Mouse (Mus musculus): ENCODE measurements around the gene Scgb3a1. TPM values are rescaled to one million over a fixed set of nuclear protein-coding genes. Genes with fewer than 3 reads are reported as not detected.

Scgb3a1 gene
- polyA plus RNA-seq, 1 experiment: not detected

DNA sequence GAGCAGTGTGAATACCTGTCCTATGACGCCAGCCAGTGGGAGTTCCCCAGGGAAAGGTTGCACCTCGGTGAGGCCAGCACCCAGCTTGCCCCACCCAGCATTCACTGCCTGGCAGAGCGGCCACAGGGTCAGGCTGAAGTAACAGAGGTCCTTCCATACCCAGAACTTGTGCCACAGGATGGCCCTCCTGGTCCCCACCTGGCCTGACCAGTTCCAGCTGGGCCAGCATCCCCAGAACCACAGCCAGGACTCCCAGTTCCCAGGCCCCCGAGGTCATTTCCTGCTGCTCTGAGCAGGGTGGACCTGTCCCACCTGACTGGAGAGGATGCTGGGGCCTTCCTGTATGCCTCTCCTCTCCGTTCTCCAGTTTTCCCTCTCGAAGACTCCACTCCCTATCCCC, 27.7 kb upstream of the Scgb3a1 start:
- Histone ChIP-seq H3K4me1 (ENCODE audit: control insufficient read depth, insufficient read depth, low read length) (no peaks in the 10 kb centered on the region), H3K27ac (ENCODE audit: insufficient read depth, low read length) (no peak overlapping the region), H3K4me3 (ENCODE audit: insufficient read depth, low read length) (no peak overlapping the region)
- TF ChIP-seq CTCF (IDR thresholded peaks at IDR 0.05; ENCODE audit: extremely low read depth, insufficient read depth, low read length) (no peak), POLR2A (IDR thresholded peaks at IDR 0.05; ENCODE audit: extremely low read depth, insufficient read depth, low read length) (no peak)

DNA sequence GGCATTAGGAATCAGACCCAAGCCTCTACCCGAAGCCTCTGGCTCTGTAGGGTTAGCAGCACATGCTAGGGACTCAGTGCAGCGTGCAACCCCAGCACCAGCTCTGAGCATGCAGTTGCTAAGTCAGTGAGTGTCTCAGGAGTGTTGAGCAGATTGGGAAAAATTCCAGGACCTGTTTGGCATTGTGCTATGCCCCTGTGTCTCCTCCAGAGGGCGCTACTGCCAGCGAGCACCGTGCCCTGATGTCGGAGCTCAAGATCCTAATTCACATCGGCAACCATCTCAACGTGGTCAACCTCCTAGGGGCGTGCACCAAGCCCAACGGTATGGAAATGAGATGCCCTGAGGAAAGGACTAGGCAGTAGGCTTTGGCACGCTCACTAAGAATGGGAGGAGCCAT, 27.0 kb upstream of the Scgb3a1 start:
- H3K4me3 ChIP-seq (ENCODE audit: insufficient read depth, low read length): no peak overlapping the region
- no peak overlapping the region for H3K27ac ChIP-seq (ENCODE audit: insufficient read depth, low read length)
- no peaks in the 10 kb centered on the region for H3K4me1 ChIP-seq (ENCODE audit: control insufficient read depth, insufficient read depth, low read length)
- peak; percentile 45 for TF ChIP-seq CTCF (IDR thresholded peaks at IDR 0.05; ENCODE audit: extremely low read depth, insufficient read depth, low read length)
- TF ChIP-seq POLR2A (IDR thresholded peaks at IDR 0.05; ENCODE audit: extremely low read depth, insufficient read depth, low read length): no peak

DNA sequence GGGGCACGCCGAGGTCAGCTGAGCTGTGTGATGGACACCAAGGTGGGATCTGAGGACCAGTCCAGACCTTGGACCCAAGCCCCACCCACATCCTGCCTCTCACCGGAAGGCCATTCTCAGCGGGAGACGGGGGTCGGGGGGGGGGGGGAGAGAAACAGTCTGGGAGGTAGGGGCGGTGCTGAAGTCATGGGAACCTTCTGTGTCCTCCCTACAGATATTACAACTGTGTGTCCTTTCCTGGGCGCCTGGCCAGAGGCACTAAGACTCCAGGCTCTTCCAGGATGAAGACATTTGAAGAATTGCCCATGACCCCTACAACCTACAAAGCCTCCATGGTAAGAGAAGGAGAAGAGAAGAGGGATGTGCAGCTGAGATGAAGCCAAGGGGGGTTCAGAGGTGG, 17.7 kb upstream of the Scgb3a1 start:
- no peak for TF ChIP-seq POLR2A (IDR thresholded peaks at IDR 0.05; ENCODE audit: extremely low read depth, insufficient read depth, low read length)
- TF ChIP-seq CTCF (IDR thresholded peaks at IDR 0.05; ENCODE audit: extremely low read depth, insufficient read depth, low read length): no peak
- Histone ChIP-seq H3K27ac (ENCODE audit: insufficient read depth, low read length) (no peak overlapping the region), H3K4me1 (ENCODE audit: control insufficient read depth, insufficient read depth, low read length) (0 out of 2 replicates have a peak, but pooled peaks cover 2% of the 10 kb centered on the region), H3K4me3 (ENCODE audit: insufficient read depth, low read length) (no peak overlapping the region)

DNA sequence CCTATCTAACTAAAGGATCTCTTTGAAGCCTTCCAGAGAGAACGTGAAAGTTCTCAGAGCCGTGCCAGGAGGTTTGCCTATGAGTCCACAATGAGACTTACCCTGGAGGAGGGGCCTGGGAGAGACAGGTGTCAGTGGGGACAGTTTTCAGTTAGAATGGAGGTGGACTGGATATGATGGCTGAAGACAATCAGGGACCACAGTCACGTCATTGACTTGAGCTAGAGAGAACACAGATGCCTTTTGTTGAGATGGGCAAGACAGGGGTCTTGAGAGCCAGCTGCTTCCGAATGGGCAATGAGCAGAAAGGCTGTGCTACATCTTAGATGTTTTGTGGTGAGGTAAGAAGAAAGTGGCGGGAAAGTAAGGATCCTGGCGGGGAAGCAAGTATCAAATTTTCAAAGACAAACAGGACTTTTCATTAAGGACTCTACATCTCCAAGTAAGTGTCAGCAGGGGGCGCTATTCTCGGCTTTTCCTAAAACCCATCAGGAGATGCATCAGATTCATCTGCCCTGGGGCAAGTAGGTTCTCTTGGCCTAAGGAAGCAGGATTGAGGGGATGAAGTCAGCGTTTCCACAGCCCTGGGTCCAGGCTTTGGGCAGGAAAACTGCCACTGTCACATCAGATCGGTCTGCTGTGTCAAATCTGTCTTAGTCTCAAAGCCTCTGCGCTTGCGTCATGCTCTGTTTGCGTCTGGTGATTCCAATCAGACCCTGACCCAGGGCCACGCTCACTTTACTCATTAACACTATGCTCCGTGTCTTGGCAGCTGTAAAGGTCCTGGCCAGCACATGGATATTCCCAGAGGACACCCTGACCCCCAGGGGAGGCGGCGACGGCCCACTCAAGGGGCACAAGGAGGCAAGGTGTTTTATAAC, 13.1 kb upstream of the Scgb3a1 start:
- Histone ChIP-seq H3K4me3 (ENCODE audit: insufficient read depth, low read length) (no peak overlapping the region), H3K4me1 (ENCODE audit: control insufficient read depth, insufficient read depth, low read length) (peaks cover 8% of the 10 kb centered on the region; the same call in 1 of the 2 replicates), H3K27ac (ENCODE audit: insufficient read depth, low read length) (peak overlapping the region; percentile 60; the same call in 1 of the 2 replicates)
- TF ChIP-seq CTCF (IDR thresholded peaks at IDR 0.05; ENCODE audit: extremely low read depth, insufficient read depth, low read length) (peak; percentile 41), POLR2A (IDR thresholded peaks at IDR 0.05; ENCODE audit: extremely low read depth, insufficient read depth, low read length) (no peak)

DNA sequence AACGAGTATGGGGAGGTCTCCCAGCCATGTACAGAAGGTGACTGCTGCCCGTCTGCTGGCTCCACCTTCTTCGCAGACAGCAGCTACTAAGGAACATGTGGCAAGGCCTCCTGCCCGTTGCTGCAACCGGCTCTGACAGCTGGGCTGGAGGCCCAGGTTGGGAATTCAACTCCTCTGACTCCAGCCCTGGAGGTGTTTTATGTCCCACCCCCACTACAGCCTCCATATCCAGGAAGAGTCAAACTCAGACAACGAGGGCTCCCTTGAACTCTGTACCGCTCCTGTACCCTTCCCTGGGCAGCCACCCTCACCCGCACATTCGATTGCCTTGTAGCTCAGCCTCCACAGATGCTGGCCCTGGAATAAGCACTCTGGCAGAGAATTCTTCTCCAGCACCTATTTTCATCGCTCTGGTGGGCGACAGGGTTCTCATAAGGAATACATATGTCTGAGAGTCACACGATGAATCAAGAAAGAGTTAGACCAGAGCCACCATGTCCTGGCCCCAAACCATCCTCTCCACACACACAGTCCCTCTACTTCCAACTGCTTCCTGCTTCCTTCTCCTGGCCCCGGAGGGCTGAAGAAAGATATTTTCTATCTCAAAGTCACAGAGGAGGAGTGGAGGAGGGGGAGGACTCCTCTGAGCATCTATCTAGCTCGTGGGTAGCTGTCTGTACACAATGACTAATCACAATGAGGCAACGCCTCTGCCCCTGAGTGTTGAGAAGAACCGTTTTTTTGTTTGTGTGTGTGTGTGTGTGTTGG, 12.2 kb upstream of the Scgb3a1 start:
- no peak overlapping the region for H3K4me3 ChIP-seq (ENCODE audit: insufficient read depth, low read length)
- peak overlapping the region; percentile 60 for H3K27ac ChIP-seq (ENCODE audit: insufficient read depth, low read length)
- H3K4me1 ChIP-seq (ENCODE audit: control insufficient read depth, insufficient read depth, low read length): peaks cover 8% of the 10 kb centered on the region; the same call in 1 of the 2 replicates
- TF ChIP-seq POLR2A (IDR thresholded peaks at IDR 0.05; ENCODE audit: extremely low read depth, insufficient read depth, low read length): no peak
- TF ChIP-seq CTCF (IDR thresholded peaks at IDR 0.05; ENCODE audit: extremely low read depth, insufficient read depth, low read length): no peak

DNA sequence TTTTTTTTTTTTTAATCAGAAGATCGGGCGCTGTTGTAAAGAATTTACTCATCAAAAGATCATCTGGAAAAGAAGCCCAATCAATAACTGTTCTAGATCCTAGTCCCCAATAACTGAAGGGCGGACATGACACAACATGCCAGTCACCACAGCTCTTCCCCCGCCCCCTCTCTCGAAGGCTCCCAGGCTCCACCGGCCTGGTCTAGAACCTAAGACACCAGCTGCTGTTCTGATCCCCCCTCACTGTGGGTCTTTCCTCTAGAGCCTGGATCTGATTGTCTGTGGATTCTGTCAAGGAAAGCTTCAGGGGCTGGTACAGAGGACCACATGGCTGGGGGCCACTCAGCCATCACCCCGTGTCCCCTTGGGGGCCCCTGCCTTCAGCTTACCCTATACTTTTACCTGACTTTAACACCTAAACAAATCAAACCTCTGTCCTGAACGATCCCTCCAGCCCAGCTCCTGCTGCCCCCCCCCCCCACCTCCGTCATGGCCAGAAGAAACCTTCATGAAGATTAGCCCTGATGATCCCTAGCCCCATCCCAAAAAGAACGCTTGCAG, 11.6 kb upstream of the Scgb3a1 start:
- TF ChIP-seq CTCF (IDR thresholded peaks at IDR 0.05; ENCODE audit: extremely low read depth, insufficient read depth, low read length) (no peak), POLR2A (IDR thresholded peaks at IDR 0.05; ENCODE audit: extremely low read depth, insufficient read depth, low read length) (no peak)
- H3K4me1 ChIP-seq (ENCODE audit: control insufficient read depth, insufficient read depth, low read length): peaks cover 8% of the 10 kb centered on the region; the same call in 1 of the 2 replicates
- no peak overlapping the region for H3K4me3 ChIP-seq (ENCODE audit: insufficient read depth, low read length)
- no peak overlapping the region for H3K27ac ChIP-seq (ENCODE audit: insufficient read depth, low read length)

DNA sequence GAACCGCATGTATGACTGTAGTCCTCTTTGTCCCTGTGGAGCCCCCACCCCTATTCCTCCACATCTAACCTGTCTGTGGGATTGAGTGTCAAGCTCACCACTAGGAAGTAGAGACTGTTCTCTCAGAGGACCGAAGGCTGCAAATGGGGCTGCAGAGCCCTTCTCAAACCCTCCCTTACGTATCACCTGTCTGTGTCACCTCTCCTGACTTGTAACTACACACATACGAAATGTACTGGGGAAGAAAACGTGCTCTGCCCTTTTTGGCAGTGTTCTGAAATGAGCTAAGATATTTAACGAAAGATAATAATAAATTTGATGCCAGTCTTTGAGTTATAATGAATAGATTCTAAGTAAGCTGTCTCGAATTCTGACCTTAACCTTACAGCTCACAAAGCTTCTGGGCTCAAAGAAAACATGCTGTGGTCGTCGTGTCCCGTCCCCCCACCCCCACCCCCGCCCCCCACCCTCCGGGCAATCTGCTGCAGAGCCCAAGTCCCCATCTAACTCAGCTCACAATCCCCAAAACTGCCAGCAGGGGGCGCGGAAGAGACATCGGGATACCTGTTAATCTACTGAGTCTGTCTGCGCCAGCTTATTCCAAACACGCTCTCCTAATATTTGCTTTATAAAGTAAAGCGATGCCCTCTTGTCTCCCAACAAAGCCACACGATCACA, 10.9 kb upstream of the Scgb3a1 start:
- Histone ChIP-seq H3K4me1 (ENCODE audit: control insufficient read depth, insufficient read depth, low read length) (peaks cover 8% of the 10 kb centered on the region; the same call in 1 of the 2 replicates), H3K27ac (ENCODE audit: insufficient read depth, low read length) (no peak overlapping the region)

DNA sequence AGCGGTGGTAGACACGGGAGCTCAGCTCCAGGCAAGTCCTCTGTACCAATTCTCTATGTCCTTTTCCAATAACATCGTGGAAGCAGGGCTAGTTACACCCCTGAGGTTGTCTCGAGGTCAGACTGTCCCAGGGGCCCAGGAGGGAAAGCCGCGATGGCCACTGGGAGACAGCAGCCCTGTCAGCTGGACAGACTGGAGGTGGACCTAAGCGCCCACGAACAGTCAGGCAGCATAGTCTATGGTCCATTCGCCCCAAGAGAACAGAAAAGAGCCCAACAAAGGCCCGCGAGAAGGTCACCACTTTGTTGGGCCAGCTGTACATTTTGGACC, 10.4 kb upstream of the Scgb3a1 start:
- no peak overlapping the region for H3K4me3 ChIP-seq (ENCODE audit: insufficient read depth, low read length)
- TF ChIP-seq CTCF (IDR thresholded peaks at IDR 0.05; ENCODE audit: extremely low read depth, insufficient read depth, low read length) (no peak), POLR2A (IDR thresholded peaks at IDR 0.05; ENCODE audit: extremely low read depth, insufficient read depth, low read length) (no peak)
- H3K4me1 ChIP-seq (ENCODE audit: control insufficient read depth, insufficient read depth, low read length): peaks cover 8% of the 10 kb centered on the region; the same call in 1 of the 2 replicates
- no peak overlapping the region for H3K27ac ChIP-seq (ENCODE audit: insufficient read depth, low read length)

More for the DNA sequence above, 10.9 kb upstream of the Scgb3a1 start:
- TF ChIP-seq POLR2A (IDR thresholded peaks at IDR 0.05; ENCODE audit: extremely low read depth, insufficient read depth, low read length) (no peak), CTCF (IDR thresholded peaks at IDR 0.05; ENCODE audit: extremely low read depth, insufficient read depth, low read length) (peak; percentile 75)
- H3K4me3 ChIP-seq (ENCODE audit: insufficient read depth, low read length): no peak overlapping the region

DNA sequence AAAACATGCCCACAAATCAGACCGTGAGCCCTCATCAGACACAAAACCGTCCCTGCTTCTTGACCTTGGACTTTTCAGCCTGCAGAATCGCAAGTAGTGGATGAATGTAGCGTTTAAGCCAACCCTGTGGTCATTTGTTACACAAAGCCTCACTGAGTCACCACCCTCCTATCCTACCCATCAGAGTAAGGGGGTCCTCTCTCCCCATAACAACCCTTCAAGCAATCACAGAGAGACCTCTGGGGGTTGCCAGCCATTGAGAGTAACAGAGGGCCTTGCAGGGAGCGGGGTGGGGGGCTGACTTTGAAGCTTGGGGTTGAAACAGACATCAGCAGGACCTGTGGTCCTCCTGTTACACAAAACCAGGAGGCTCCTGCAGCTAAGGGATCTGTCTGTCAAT, 8.8 kb upstream of the Scgb3a1 start:
- no peak overlapping the region for H3K27ac ChIP-seq (ENCODE audit: insufficient read depth, low read length)
- peaks cover 8% of the 10 kb centered on the region; the same call in 1 of the 2 replicates for H3K4me1 ChIP-seq (ENCODE audit: control insufficient read depth, insufficient read depth, low read length)
- TF ChIP-seq CTCF (IDR thresholded peaks at IDR 0.05; ENCODE audit: extremely low read depth, insufficient read depth, low read length) (no peak), POLR2A (IDR thresholded peaks at IDR 0.05; ENCODE audit: extremely low read depth, insufficient read depth, low read length) (no peak)
- H3K4me3 ChIP-seq (ENCODE audit: insufficient read depth, low read length): no peak overlapping the region
